Mouse (Mus musculus) lung, adult 18-20 months (tissue): ENCODE results near the gene Olfr481.

ENCODE experiments used
- DNase-seq, 2 experiments: peaks; one replicate each; pipeline ENCODE4 v3.0.0; 2022; ENCODE audit warnings: mixed read lengths in 2 of 2

The Olfr481 gene

GRCm38 (mm10) chr7:108079555-108079954 lies at the start of gene Olfr481:
Gene Olfr481, plus strand, starts transcription at chr7:108079855.
- DNase-seq: no peak

DNA sequence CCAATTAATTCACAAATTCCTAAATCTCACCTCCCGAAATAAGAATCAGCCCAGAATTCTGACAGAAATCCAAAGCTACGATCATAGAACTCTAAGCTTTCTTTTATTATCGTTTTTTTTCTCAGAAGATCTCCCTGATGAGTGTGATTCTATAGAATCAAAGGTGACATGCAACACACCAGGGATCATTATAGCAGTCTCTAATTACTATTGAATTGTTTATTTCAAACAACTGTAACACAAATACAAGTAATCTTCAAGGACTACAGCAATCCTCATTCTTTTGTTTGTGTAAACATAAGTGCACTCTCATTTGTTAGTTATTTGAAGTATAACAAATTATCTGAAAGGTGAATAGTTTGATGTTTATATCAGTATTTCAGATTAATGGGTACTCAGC lies 45.8 kb upstream of the Olfr481 start, which contains the start of gene Olfr478:
Olfr478 (minus strand) TSS at position 101 of the 400 bp plus-strand sequence.
- no peak for DNase-seq

- no peak for DNase-seq
Measured at GRCm38 (mm10) chr7:108050393-108050792, 29.3 kb upstream of the Olfr481 start, which contains the start of gene Olfr479. Gene Olfr479, plus strand, starts transcription at chr7:108050693.

DNA sequence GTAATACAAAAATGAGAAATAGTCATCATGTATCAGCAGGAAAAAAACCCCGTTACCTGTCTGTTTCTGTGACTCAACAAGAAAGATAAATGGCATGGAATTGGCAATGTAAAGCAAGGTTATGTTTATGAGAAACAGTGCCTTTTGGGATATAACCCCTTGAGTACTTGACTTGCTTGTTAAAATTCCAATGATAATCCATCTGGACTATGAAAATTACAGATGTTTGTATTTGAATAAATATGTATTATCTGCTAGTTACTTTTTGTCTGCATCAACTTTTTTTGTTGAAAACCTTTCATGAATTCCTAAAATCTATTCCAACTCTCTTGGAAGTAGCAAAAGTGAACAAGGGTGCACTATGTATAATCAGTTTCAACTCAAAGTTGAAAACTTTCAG lies 12.4 kb upstream of the Olfr481 start, which contains the start of gene Olfr480:
Olfr480 (minus strand) TSS at position 101 of the 400 bp plus-strand sequence.
- DNase-seq: no peak

- no peak for DNase-seq
Measured at GRCm38 (mm10) chr7:108097486-108097885, 17.8 kb downstream of the Olfr481 start, which contains the start of gene Olfr482. Gene Olfr482, minus strand, starts transcription at chr7:108097586.

DNA sequence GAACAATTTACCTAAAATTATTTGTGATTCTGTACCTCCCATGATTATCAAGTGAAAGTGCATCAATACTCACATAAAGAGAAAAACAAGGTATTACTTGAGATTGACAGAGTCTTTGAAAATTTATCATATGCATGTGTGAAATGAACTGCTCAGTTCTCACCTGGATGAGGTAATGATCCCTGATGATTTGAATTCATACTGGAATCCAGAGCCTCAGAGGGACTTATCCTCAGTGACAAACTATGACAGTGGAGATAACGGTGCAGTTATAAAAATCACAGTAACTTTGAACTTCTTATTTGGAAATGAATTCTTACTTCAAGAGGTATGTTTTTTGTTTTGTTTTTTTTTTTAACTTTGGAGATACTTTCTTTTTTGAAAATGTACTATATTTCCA lies 20.9 kb downstream of the Olfr481 start, which contains the start of gene Olfr483:
Olfr483 (plus strand) TSS at position 301 of the 400 bp plus-strand sequence.
- DNase-seq: no peak

GRCm38 (mm10) chr7:108120681-108121080 lies 41.0 kb downstream of the Olfr481 start:
- DNase-seq: no peak

GRCm38 (mm10) chr7:108121416-108121815 lies 41.8 kb downstream of the Olfr481 start:
- no peak for DNase-seq

GRCm38 (mm10) chr7:108127349-108127748 lies 47.7 kb downstream of the Olfr481 start, which contains the start of gene Olfr484:
Gene Olfr484, minus strand, starts transcription at chr7:108127449.
- no peak for DNase-seq
